In genomic region chr1:164564847-164565246, GRCm38 (mm10) we compare ENCODE assay signal across 20 mouse cellular contexts.
"Had no signal": no experiment of that assay in that cellular context is flagged by ENCODE, and none has a peak within 500 bp of the region (broad histone marks: within the 10 kb centered on the region; RNA-seq: fewer than 3 reads in every experiment).

No protein-coding gene starts in this region.

- H3K4me3 ChIP-seq: intestine, embryonic 15.5 days; layer of hippocampus, adult 2 months; liver, embryonic 13.5 days; megakaryocyte, embryonic 14.5 days; midbrain, embryonic 10.5 days; midbrain, embryonic 13.5 days had no signal

- DNase-seq: kidney, adult 11 months; kidney, adult 9 months; kidney, postnatal 14 days; layer of hippocampus, adult 9-11 months; liver, embryonic 13.5 days; lung, adult 2 months; lung, postnatal 14 days; lung, postnatal 4 days; right cerebral cortex, adult 18-20 months; right cerebral cortex, postnatal 14 days; right cerebral cortex, postnatal 4 days; spleen, adult 18-20 months; thymus, adult 2 months; thymus, postnatal 14 days had no signal

- H3K36me3 ChIP-seq: intestine, embryonic 15.5 days; liver, embryonic 13.5 days; midbrain, embryonic 10.5 days; midbrain, embryonic 13.5 days had no signal

- ATAC-seq: intestine, embryonic 15.5 days; midbrain, embryonic 13.5 days had no signal

- H3K9me3 ChIP-seq: intestine, embryonic 15.5 days; liver, embryonic 13.5 days; megakaryocyte, embryonic 14.5 days; midbrain, embryonic 10.5 days; midbrain, embryonic 13.5 days had no signal

- H3K4me1 ChIP-seq: intestine, embryonic 15.5 days; liver, embryonic 13.5 days; megakaryocyte, embryonic 14.5 days; midbrain, embryonic 10.5 days had no signal

- H3K9ac ChIP-seq: intestine, embryonic 15.5 days; liver, embryonic 13.5 days; midbrain, embryonic 13.5 days had no signal

- H3K4me2 ChIP-seq: intestine, embryonic 15.5 days; liver, embryonic 13.5 days; midbrain, embryonic 13.5 days had no signal

- H3K27me3 ChIP-seq: intestine, embryonic 15.5 days; liver, embryonic 13.5 days; megakaryocyte, embryonic 14.5 days; midbrain, embryonic 13.5 days had no signal

- H3K27ac ChIP-seq: intestine, embryonic 15.5 days; layer of hippocampus, adult 2 months; liver, embryonic 13.5 days; midbrain, embryonic 10.5 days; midbrain, embryonic 13.5 days; stomach, postnatal 0 days had no signal
